Mouse (Mus musculus) G1E (cell line): ENCODE measurements around the gene Zfand6. TPM values are rescaled to one million over a fixed set of nuclear protein-coding genes. Genes with fewer than 3 reads are reported as not detected.

ENCODE experiments used
- ATAC-seq: 2 replicates; pipeline ENCODE4 v1.8.0; 2016; ENCODE audit warnings: mild to moderate bottlenecking; ENCODE audit not compliant: insufficient number of reproducible peaks, poor library complexity, low FRiP score, severe bottlenecking; ENCODE audit errors: extremely low read depth
- DNase-seq: peaks from one replicate; pipeline ENCODE4 v3.0.0; 2012; ENCODE audit warnings: low spot score
- H3K27me3 ChIP-seq: 2 replicates; pipeline ENCODE4 v1.6.1; 2012; ENCODE audit warnings: mild to moderate bottlenecking, low read length, inconsistent platforms; ENCODE audit not compliant: insufficient read depth
- H3K36me3 ChIP-seq: replicated peaks from 2 replicates; pipeline ENCODE3; 2012; ENCODE audit warnings: mild to moderate bottlenecking, inconsistent platforms
- H3K4me1 ChIP-seq: 2 replicates; pipeline ENCODE4 v1.6.1; 2012; ENCODE audit warnings: low read depth, low read length, inconsistent platforms, mixed read lengths; ENCODE audit not compliant: insufficient read depth
- H3K4me3 ChIP-seq: 2 replicates; pipeline ENCODE4 v1.5.1; 2012; ENCODE audit warnings: low read depth, mild to moderate bottlenecking, inconsistent platforms, low read length, moderate library complexity, mixed read lengths
- H3K9me3 ChIP-seq: replicated peaks from 2 replicates; pipeline ENCODE4 v1.6.1; 2012; ENCODE audit warnings: inconsistent platforms
- CTCF ChIP-seq: IDR thresholded peaks from 2 replicates; pipeline ENCODE4 v1.5.1; 2012; ENCODE audit warnings: low read depth, low read length, inconsistent platforms, mixed read lengths
- GATA1 ChIP-seq: IDR thresholded peaks from 2 replicates; pipeline ENCODE4 v1.6.1; 2012; ENCODE audit warnings: borderline replicate concordance, low read length, inconsistent platforms, mixed read lengths
- GATA2 ChIP-seq: IDR thresholded peaks from 2 replicates; pipeline ENCODE4 v1.6.1; 2012; ENCODE audit warnings: low read depth, low read length, inconsistent platforms, borderline replicate concordance
- POLR2AphosphoS5 ChIP-seq: IDR thresholded peaks from 2 replicates; pipeline ENCODE4 v1.6.1; 2012; ENCODE audit warnings: low read depth, low read length, inconsistent platforms; ENCODE audit not compliant: insufficient replicate concordance
- TAL1 ChIP-seq: conservative IDR thresholded peaks from 2 replicates; pipeline ENCODE4 v1.6.1; 2012; ENCODE audit warnings: low read depth, low read length, inconsistent platforms, mixed read lengths
- polyA plus RNA-seq: library from polyadenylated mRNA; stranded (reverse); fragments of >175 nt; gene quantifications from 2 replicates; pipeline ENCODE4 v1.2.3, GENCODE M21; 2012
- total RNA-seq, 2 experiments: library from RNA; stranded (forward) in 1 of 2; stranded (reverse) in 1 of 2; fragments of 200-1000 nt in 1 of 2; fragments of >200 nt in 1 of 2; fragmentation: Nextera tagmentation in 1 of 2; gene quantifications; 2 replicates each; pipeline ENCODE4 v1.2.3; 2014 to 2017

Gene Zfand6
- total and polyA plus RNA-seq, 3 experiments, result 23.1 to 164 (median 106) TPM

- Histone ChIP-seq H3K36me3 (no peaks in the 10 kb centered on the region), H3K9me3 (no peaks in the 10 kb centered on the region), H3K4me3 (no peak overlapping the region), H3K4me1 (no peaks in the 10 kb centered on the region; the same call in 1 of the 2 replicates), H3K27me3 (peaks cover 37% of the 10 kb centered on the region)
- DNase-seq (no peak), ATAC-seq (no peak)
- TF ChIP-seq TAL1 (no peak), POLR2AphosphoS5 (no peak), GATA1 (no peak), CTCF (no peak), GATA2 (no peak)
Observed at GRCm38 (mm10) chr7:84578841-84579240, 110.9 kb downstream of the Zfand6 start.

- H3K4me3 ChIP-seq, result no peak overlapping the region
- TF ChIP-seq TAL1 (no peak), POLR2AphosphoS5 (no peak), CTCF (no peak), GATA1 (no peak), GATA2 (no peak)
- no peaks in the 10 kb centered on the region for H3K9me3 ChIP-seq
- DNase-seq, result no peak
- no peaks in the 10 kb centered on the region for H3K36me3 ChIP-seq
- peaks cover 35% of the 10 kb centered on the region for H3K27me3 ChIP-seq
- ATAC-seq, result no peak
- H3K4me1 ChIP-seq, result no peaks in the 10 kb centered on the region; the same call in 1 of the 2 replicates
Observed at GRCm38 (mm10) chr7:84577034-84577433, 112.7 kb downstream of the Zfand6 start.

GRCm38 (mm10) chr7:84566200-84566599 is 123.6 kb downstream of the Zfand6 start:
- H3K36me3 ChIP-seq, result no peaks in the 10 kb centered on the region
- no peak for ATAC-seq
- TF ChIP-seq CTCF, result no peak
- no peak for TF ChIP-seq GATA2
- TF ChIP-seq TAL1, result no peak
- TF ChIP-seq POLR2AphosphoS5, result no peak
- no peak for TF ChIP-seq GATA1

GRCm38 (mm10) chr7:84564236-84564635 is 125.5 kb downstream of the Zfand6 start:
- ATAC-seq (no peak), DNase-seq (no peak)
- no peaks in the 10 kb centered on the region for H3K4me1 ChIP-seq
- H3K9me3 ChIP-seq, result no peaks in the 10 kb centered on the region
- no peaks in the 10 kb centered on the region for H3K36me3 ChIP-seq
- H3K27me3 ChIP-seq, result no peaks in the 10 kb centered on the region; the same call in 1 of the 2 replicates
- no peak overlapping the region for H3K4me3 ChIP-seq
- no peak for TF ChIP-seq GATA1
- no peak for TF ChIP-seq CTCF
- TF ChIP-seq GATA2, result no peak
- TF ChIP-seq POLR2AphosphoS5, result no peak
- TF ChIP-seq TAL1, result no peak

More at GRCm38 (mm10) chr7:84566200-84566599, 123.6 kb downstream of the Zfand6 start:
- no peaks in the 10 kb centered on the region for H3K4me1 ChIP-seq
- H3K4me3 ChIP-seq, result no peak overlapping the region
- H3K9me3 ChIP-seq, result no peaks in the 10 kb centered on the region
- no peak for DNase-seq
- no peaks in the 10 kb centered on the region; the same call in 1 of the 2 replicates for H3K27me3 ChIP-seq

Other genes with a start within 250 kb of the Zfand6 start
- not detected in 2 replicates for gene Gm2115, start 161.0 kb downstream of the Zfand6 start, total RNA-seq (2014; fragmentation: Nextera tagmentation)
- gene Gm2115, start 161.0 kb downstream of the Zfand6 start, total RNA-seq (2017), result under 0.01 and 0.27 TPM in 2 replicates
- not detected in 2 replicates for gene Gm2115, start 161.0 kb downstream of the Zfand6 start, polyA plus RNA-seq
- 6.4 and 7.3 TPM in 2 replicates for gene Fah, start 83.2 kb downstream of the Zfand6 start, total RNA-seq (2014; fragmentation: Nextera tagmentation)
- 1.7 and 2.4 TPM in 2 replicates for gene Fah, start 83.2 kb downstream of the Zfand6 start, total RNA-seq (2017)
- gene Fah, start 83.2 kb downstream of the Zfand6 start, polyA plus RNA-seq, result 1.1 and 1.4 TPM in 2 replicates
- gene Olfr291, start 163.6 kb upstream of the Zfand6 start, total RNA-seq (2014; fragmentation: Nextera tagmentation), result not detected in 2 replicates
- gene Olfr291, start 163.6 kb upstream of the Zfand6 start, total RNA-seq (2017), result 0.12 and 0.16 TPM in 2 replicates
- not detected in 2 replicates for gene Olfr291, start 163.6 kb upstream of the Zfand6 start, polyA plus RNA-seq